Mouse (Mus musculus): ENCODE measurements at regions not wholly inside any gene's neighbourhood (a gene's known extent, or its start where the extent isn't known, plus 50 kb on each side); places are given as distances from the start of the nearest gene placed in this dataset.

GRCm38 (mm10) chr17:45847701-45848378 is 114.2 kb upstream of the 1600014C23Rik start:
- Histone ChIP-seq H3K36me3 (ENCODE audit: insufficient read depth, low read length) (no peaks in the 10 kb centered on the region), H3K9ac (replicated peaks; ENCODE audit: low read length, poor library complexity, severe bottlenecking) (no peak overlapping the region), H3K4me2 (ENCODE audit: low read depth, low read length, poor library complexity, severe bottlenecking) (no peak overlapping the region), H3K4me1 (ENCODE audit: insufficient read depth, low read length) (no peaks in the 10 kb centered on the region), H3K9me3 (ENCODE audit: low read length) (no peaks in the 10 kb centered on the region), H3K27me3 (ENCODE audit: insufficient read depth, low read length) (no peaks in the 10 kb centered on the region), H3K27ac (ENCODE audit: low read depth, low read length) (no peak overlapping the region), H3K4me3 (ENCODE audit: low read depth, low read length) (no peak overlapping the region)
- no peak for TF ChIP-seq CTCF (IDR thresholded peaks at IDR 0.05)
- 0 out of 2 replicates have a peak, but pooled peaks have one; percentile 34 for ATAC-seq (ENCODE audit: low FRiP score)
- WGBS: 93% methylated on average over 14 of the region's 14 CpGs
- DNase-seq (ENCODE audit: low spot score): no peak

- Histone ChIP-seq H3K9me3 (ENCODE audit: low read length) (no peaks in the 10 kb centered on the region), H3K4me3 (ENCODE audit: low read depth, low read length) (no peak overlapping the region), H3K27me3 (ENCODE audit: insufficient read depth, low read length) (no peaks in the 10 kb centered on the region), H3K36me3 (ENCODE audit: insufficient read depth, low read length) (no peaks in the 10 kb centered on the region), H3K27ac (ENCODE audit: low read depth, low read length) (no peak overlapping the region), H3K4me2 (ENCODE audit: low read depth, low read length, poor library complexity, severe bottlenecking) (no peak overlapping the region), H3K4me1 (ENCODE audit: insufficient read depth, low read length) (no peaks in the 10 kb centered on the region), H3K9ac (replicated peaks; ENCODE audit: low read length, poor library complexity, severe bottlenecking) (no peak overlapping the region)
- ATAC-seq (ENCODE audit: low FRiP score): no peak
- TF ChIP-seq CTCF (IDR thresholded peaks at IDR 0.05): peak; percentile 27; the same call in 1 of the 2 replicates
- 93% methylated on average over 5 of the region's 5 CpGs for WGBS
- no peak for DNase-seq (ENCODE audit: low spot score)
Observed at GRCm38 (mm10) chr17:45845832-45846231, 112.2 kb upstream of the 1600014C23Rik start.

- DNase-seq (ENCODE audit: low spot score) (peak; percentile 61), ATAC-seq (ENCODE audit: low FRiP score) (no peak)
- 48% methylated on average over 7 of the region's 7 CpGs for WGBS
- no peak overlapping the region for H3K4me2 ChIP-seq (ENCODE audit: low read depth, low read length, poor library complexity, severe bottlenecking)
- H3K4me1 ChIP-seq (ENCODE audit: insufficient read depth, low read length): no peaks in the 10 kb centered on the region
- H3K4me3 ChIP-seq (ENCODE audit: low read depth, low read length): no peak overlapping the region
- no peaks in the 10 kb centered on the region for H3K27me3 ChIP-seq (ENCODE audit: insufficient read depth, low read length)
- no peak for TF ChIP-seq CTCF (IDR thresholded peaks at IDR 0.05)
- H3K36me3 ChIP-seq (ENCODE audit: insufficient read depth, low read length): no peaks in the 10 kb centered on the region
- H3K9me3 ChIP-seq (ENCODE audit: low read length): no peaks in the 10 kb centered on the region
- H3K9ac ChIP-seq (replicated peaks; ENCODE audit: low read length, poor library complexity, severe bottlenecking): no peak overlapping the region
- no peak overlapping the region for H3K27ac ChIP-seq (ENCODE audit: low read depth, low read length)
Observed at GRCm38 (mm10) chr17:45836731-45837130, 103.1 kb upstream of the 1600014C23Rik start.

- no peak for ATAC-seq (ENCODE audit: low FRiP score)
- peak; percentile 39 for DNase-seq (ENCODE audit: low spot score)
- H3K27ac ChIP-seq (ENCODE audit: low read depth, low read length): no peak overlapping the region
- WGBS: 71% methylated on average over 7 of the region's 7 CpGs
- no peak overlapping the region for H3K4me2 ChIP-seq (ENCODE audit: low read depth, low read length, poor library complexity, severe bottlenecking)
- no peaks in the 10 kb centered on the region for H3K36me3 ChIP-seq (ENCODE audit: insufficient read depth, low read length)
- no peaks in the 10 kb centered on the region for H3K4me1 ChIP-seq (ENCODE audit: insufficient read depth, low read length)
- H3K4me3 ChIP-seq (ENCODE audit: low read depth, low read length): no peak overlapping the region
- TF ChIP-seq CTCF (IDR thresholded peaks at IDR 0.05): no peak
- H3K9ac ChIP-seq (replicated peaks; ENCODE audit: low read length, poor library complexity, severe bottlenecking): no peak overlapping the region
- H3K27me3 ChIP-seq (ENCODE audit: insufficient read depth, low read length): no peaks in the 10 kb centered on the region
- no peaks in the 10 kb centered on the region for H3K9me3 ChIP-seq (ENCODE audit: low read length)
Observed at GRCm38 (mm10) chr17:45836253-45836652, 102.6 kb upstream of the 1600014C23Rik start.

GRCm38 (mm10) chr17:45834518-45835071 is 101.0 kb upstream of the 1600014C23Rik start:
- TF ChIP-seq CTCF (IDR thresholded peaks at IDR 0.05): no peak
- no peak; the same call in 1 of the 2 replicates for ATAC-seq (ENCODE audit: low FRiP score)
- 50% methylated on average over 10 of the region's 10 CpGs for WGBS

GRCm38 (mm10) chr17:45830324-45830723 is 96.7 kb upstream of the 1600014C23Rik start:
- Histone ChIP-seq H3K27ac (ENCODE audit: low read depth, low read length) (no peak overlapping the region), H3K9me3 (ENCODE audit: low read length) (no peaks in the 10 kb centered on the region), H3K36me3 (ENCODE audit: insufficient read depth, low read length) (no peaks in the 10 kb centered on the region), H3K27me3 (ENCODE audit: insufficient read depth, low read length) (no peaks in the 10 kb centered on the region), H3K9ac (replicated peaks; ENCODE audit: low read length, poor library complexity, severe bottlenecking) (no peak overlapping the region), H3K4me2 (ENCODE audit: low read depth, low read length, poor library complexity, severe bottlenecking) (no peak overlapping the region), H3K4me1 (ENCODE audit: insufficient read depth, low read length) (no peaks in the 10 kb centered on the region), H3K4me3 (ENCODE audit: low read depth, low read length) (no peak overlapping the region)
- 0 out of 2 replicates have a peak, but pooled peaks have one; percentile 33 for TF ChIP-seq CTCF (IDR thresholded peaks at IDR 0.05)
- 86% methylated on average over 5 of the region's 5 CpGs for WGBS
- ATAC-seq (ENCODE audit: low FRiP score) (no peak), DNase-seq (ENCODE audit: low spot score) (no peak)

More at GRCm38 (mm10) chr17:45834518-45835071, 101.0 kb upstream of the 1600014C23Rik start:
- Histone ChIP-seq H3K27ac (ENCODE audit: low read depth, low read length) (no peak overlapping the region), H3K27me3 (ENCODE audit: insufficient read depth, low read length) (no peaks in the 10 kb centered on the region), H3K4me3 (ENCODE audit: low read depth, low read length) (no peak overlapping the region), H3K9me3 (ENCODE audit: low read length) (no peaks in the 10 kb centered on the region), H3K4me2 (ENCODE audit: low read depth, low read length, poor library complexity, severe bottlenecking) (no peak overlapping the region), H3K36me3 (ENCODE audit: insufficient read depth, low read length) (no peaks in the 10 kb centered on the region), H3K9ac (replicated peaks; ENCODE audit: low read length, poor library complexity, severe bottlenecking) (no peak overlapping the region), H3K4me1 (ENCODE audit: insufficient read depth, low read length) (no peaks in the 10 kb centered on the region)
- peak; percentile 67 for DNase-seq (ENCODE audit: low spot score)

Measured in midbrain, postnatal 0 days (tissue).